Mouse (Mus musculus) limb, embryonic 14.5 days (tissue): ENCODE data around the gene Cacnb4. TPM values are rescaled to one million over a fixed set of nuclear protein-coding genes. Genes with fewer than 3 reads are reported as not detected.

ENCODE experiments used
- ATAC-seq: fragments of 200-750 bp; cut with Nextera tagmentation; 2 replicates; pipeline ENCODE4 v1.8.0; 2017; ENCODE audit warnings: low read depth, moderate number of reproducible peaks, moderate TSS enrichment; ENCODE audit not compliant: low FRiP score
- DNase-seq: peaks from one replicate; pipeline ENCODE4 v3.0.0-alpha.2; 2015; ENCODE audit warnings: low spot score
- H3K27ac ChIP-seq: fragments of 300-500 bp; sonication (generic); replicated peaks from 2 replicates; pipeline ENCODE4 v1.5.1; 2014; ENCODE audit warnings: low read depth, mild to moderate bottlenecking, low read length, moderate library complexity, mixed read lengths
- H3K27me3 ChIP-seq: fragments of 300-500 bp; sonication (generic); 2 replicates; pipeline ENCODE4 v1.6.1; 2014; ENCODE audit warnings: low read length, mixed read lengths; ENCODE audit not compliant: control insufficient read depth, insufficient read depth
- H3K36me3 ChIP-seq: fragments of 300-500 bp; sonication (generic); 2 replicates; pipeline ENCODE4 v1.6.1; 2014; ENCODE audit warnings: mild to moderate bottlenecking, low read length, moderate library complexity, mixed read lengths; ENCODE audit not compliant: control insufficient read depth, insufficient read depth
- H3K4me1 ChIP-seq: fragments of 300-500 bp; sonication (generic); 2 replicates; pipeline ENCODE4 v1.6.1; 2014; ENCODE audit warnings: antibody characterized with exemption, low read length, mixed read lengths; ENCODE audit not compliant: control insufficient read depth, insufficient read depth
- H3K4me2 ChIP-seq: fragments of 300-500 bp; sonication (generic); replicated peaks from 2 replicates; pipeline ENCODE4 v1.6.1; 2014; ENCODE audit warnings: low read depth, mild to moderate bottlenecking, low read length, moderate library complexity; ENCODE audit not compliant: severe bottlenecking
- H3K4me3 ChIP-seq: fragments of 300-500 bp; sonication (generic); replicated peaks from 2 replicates; pipeline ENCODE4 v1.5.1; 2014; ENCODE audit warnings: low read length
- H3K9ac ChIP-seq: fragments of 300-500 bp; sonication (generic); 2 replicates; pipeline ENCODE4 v1.6.1; 2014; ENCODE audit warnings: mild to moderate bottlenecking, low read depth, low read length, moderate library complexity; ENCODE audit not compliant: severe bottlenecking
- H3K9me3 ChIP-seq: fragments of 300-500 bp; sonication (generic); 2 replicates; pipeline ENCODE4 v1.6.1; 2016; ENCODE audit warnings: low read length; ENCODE audit not compliant: control insufficient read depth
- POLR2A ChIP-seq: fragments of 200-500 bp; IDR thresholded peaks from 2 replicates; pipeline ENCODE4 v1.8.0; 2012; ENCODE audit warnings: inconsistent platforms, mild to moderate bottlenecking, moderate library complexity, borderline replicate concordance; ENCODE audit not compliant: insufficient read depth, insufficient read length; ENCODE audit errors: extremely low read depth
- WGBS: fragments of 180-500 bp; shearing (Covaris S2); extraction: QIAGEN DNeasy Blood & Tissue Kit; methylation state at CpG from one replicate; pipeline ENCODE4 v1.1.7; 2014; 5-methylcytosine and 5-hydroxymethylcytosine counted together
- polyA plus RNA-seq, 2 experiments: library from polyadenylated mRNA; depleted of rRNA in 1 of 2; stranded (reverse) in 1 of 2; unstranded in 1 of 2; fragments of >200 nt; fragmentation: Nextera tagmentation in 1 of 2; extraction: Ambion mirVana in 1 of 2; gene quantifications; 2 replicates each; pipeline versions ENCODE4 v1.2.1 to v1.2.3; 2012 to 2014

Cacnb4 gene
- polyA plus RNA-seq, 2 experiments = 0.81 to 0.91 TPM

GRCm38 (mm10) chr2:52544527-52544926 is 132.1 kb downstream of the Cacnb4 start:
- Histone ChIP-seq H3K27ac (no peak overlapping the region), H3K9me3 (no peaks in the 10 kb centered on the region), H3K4me3 (no peak overlapping the region), H3K4me2 (no peak overlapping the region), H3K4me1 (no peaks in the 10 kb centered on the region), H3K9ac (no peak overlapping the region), H3K27me3 (no peaks in the 10 kb centered on the region), H3K36me3 (no peaks in the 10 kb centered on the region)
- TF ChIP-seq POLR2A = no peak
- ATAC-seq (no peak), DNase-seq (no peak)
- WGBS = 81% methylated on average over 2 of the region's 2 CpGs

- Histone ChIP-seq H3K9me3 (no peaks in the 10 kb centered on the region), H3K9ac (no peak overlapping the region), H3K4me3 (no peak overlapping the region), H3K4me1 (no peaks in the 10 kb centered on the region), H3K36me3 (no peaks in the 10 kb centered on the region), H3K27ac (no peak overlapping the region), H3K27me3 (no peaks in the 10 kb centered on the region), H3K4me2 (no peak overlapping the region)
- ATAC-seq (no peak), DNase-seq (no peak)
- TF ChIP-seq POLR2A = no peak
- WGBS = 86% methylated on average over 4 of the region's 4 CpGs
Observed at GRCm38 (mm10) chr2:52541068-52541467, 135.6 kb downstream of the Cacnb4 start.

- ATAC-seq = no peak
- 88% methylated on average over 6 of the region's 6 CpGs for WGBS
- TF ChIP-seq POLR2A = no peak
Observed at GRCm38 (mm10) chr2:52539318-52539717, 137.3 kb downstream of the Cacnb4 start.

GRCm38 (mm10) chr2:52537645-52538044 is 139.0 kb downstream of the Cacnb4 start:
- H3K4me3 ChIP-seq = no peak overlapping the region
- no peaks in the 10 kb centered on the region for H3K4me1 ChIP-seq
- no peaks in the 10 kb centered on the region for H3K27me3 ChIP-seq
- no peak overlapping the region for H3K4me2 ChIP-seq
- H3K9me3 ChIP-seq = no peaks in the 10 kb centered on the region
- DNase-seq = no peak
- no peak for ATAC-seq
- WGBS = 79% methylated on average over 3 of the region's 3 CpGs
- no peaks in the 10 kb centered on the region for H3K36me3 ChIP-seq
- no peak for TF ChIP-seq POLR2A
- H3K27ac ChIP-seq = no peak overlapping the region
- no peak overlapping the region for H3K9ac ChIP-seq

More at GRCm38 (mm10) chr2:52539318-52539717, 137.3 kb downstream of the Cacnb4 start:
- no peak overlapping the region for H3K4me3 ChIP-seq
- H3K27me3 ChIP-seq = no peaks in the 10 kb centered on the region
- H3K4me1 ChIP-seq = no peaks in the 10 kb centered on the region
- no peak for DNase-seq
- no peaks in the 10 kb centered on the region for H3K36me3 ChIP-seq
- no peaks in the 10 kb centered on the region for H3K9me3 ChIP-seq
- no peak overlapping the region for H3K27ac ChIP-seq
- H3K9ac ChIP-seq = no peak overlapping the region
- H3K4me2 ChIP-seq = no peak overlapping the region

- TF ChIP-seq POLR2A = no peak
- ATAC-seq (no peak), DNase-seq (no peak)
- Histone ChIP-seq H3K9ac (no peak overlapping the region), H3K27me3 (no peaks in the 10 kb centered on the region), H3K36me3 (no peaks in the 10 kb centered on the region), H3K4me2 (no peak overlapping the region), H3K4me3 (no peak overlapping the region), H3K4me1 (no peaks in the 10 kb centered on the region), H3K9me3 (no peaks in the 10 kb centered on the region), H3K27ac (no peak overlapping the region)
- 76% methylated on average over 9 of the region's 9 CpGs for WGBS
Observed at GRCm38 (mm10) chr2:52537155-52537554, 139.5 kb downstream of the Cacnb4 start.

- no peaks in the 10 kb centered on the region for H3K4me1 ChIP-seq
- H3K27me3 ChIP-seq = no peaks in the 10 kb centered on the region
- no peak overlapping the region for H3K9ac ChIP-seq
- WGBS = 69% methylated on average over 4 of the region's 4 CpGs
- no peak overlapping the region for H3K27ac ChIP-seq
- DNase-seq (peak; percentile 40), ATAC-seq (no peak)
- no peak overlapping the region for H3K4me3 ChIP-seq
- H3K9me3 ChIP-seq = no peaks in the 10 kb centered on the region
- no peaks in the 10 kb centered on the region for H3K36me3 ChIP-seq
- no peak overlapping the region for H3K4me2 ChIP-seq
- no peak for TF ChIP-seq POLR2A
Observed at GRCm38 (mm10) chr2:52536511-52536910, 140.1 kb downstream of the Cacnb4 start.
